Mouse (Mus musculus) neural tube, embryonic 10.5 days (tissue): Measurements from ENCODE around the gene Npy4r.
A peak's percentile ranks its signal among the peaks of the same experiment; 100 is the strongest.

Experiments
- DNase-seq: peaks from one replicate; pipeline ENCODE4 v3.0.0-alpha.2; 2017; ENCODE audit warnings: low spot score; ENCODE audit errors: extremely low spot score

Npy4r gene

DNA sequence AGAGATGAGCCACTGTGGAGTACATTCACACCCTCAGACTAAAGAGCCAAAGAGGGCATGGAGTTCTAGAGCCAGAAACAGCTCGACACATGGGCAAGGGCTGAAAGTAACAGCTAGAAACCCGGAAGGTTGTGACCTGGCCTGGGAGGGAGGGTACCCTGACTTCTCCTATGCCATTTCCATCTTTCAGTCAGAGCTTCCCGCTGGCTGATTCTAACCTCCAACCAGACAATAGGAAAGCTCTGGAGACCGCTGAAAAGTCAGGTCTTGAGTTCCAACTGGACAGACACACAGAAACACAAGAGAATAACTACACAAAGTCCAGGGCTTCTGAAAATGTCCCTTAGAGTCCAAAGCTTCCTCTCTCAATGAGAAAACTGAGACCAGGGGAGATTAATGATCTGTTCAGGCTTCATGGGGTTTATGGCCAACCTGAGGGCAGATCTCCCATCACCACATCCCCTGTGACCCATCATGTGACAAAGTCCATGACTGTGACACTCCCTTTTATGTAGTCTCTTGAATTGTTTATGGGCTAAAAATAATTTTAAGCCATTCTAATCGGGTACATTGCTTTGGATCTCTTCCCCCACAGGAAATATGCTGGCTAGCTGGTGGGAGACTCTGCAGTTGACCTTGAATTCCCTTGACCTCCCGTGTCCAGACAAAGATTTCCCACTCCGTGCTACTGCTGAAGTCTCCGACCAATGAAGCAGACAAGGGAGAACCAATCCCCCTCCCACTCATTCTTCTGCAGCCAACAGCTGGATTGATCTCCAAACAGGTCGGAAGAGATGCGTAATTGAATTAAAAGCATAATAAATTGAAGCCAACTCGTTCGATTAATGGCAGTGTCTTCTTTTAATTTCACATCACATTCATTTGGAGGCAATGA, 32.0 kb downstream of the Npy4r start:
- no peak for DNase-seq

DNA sequence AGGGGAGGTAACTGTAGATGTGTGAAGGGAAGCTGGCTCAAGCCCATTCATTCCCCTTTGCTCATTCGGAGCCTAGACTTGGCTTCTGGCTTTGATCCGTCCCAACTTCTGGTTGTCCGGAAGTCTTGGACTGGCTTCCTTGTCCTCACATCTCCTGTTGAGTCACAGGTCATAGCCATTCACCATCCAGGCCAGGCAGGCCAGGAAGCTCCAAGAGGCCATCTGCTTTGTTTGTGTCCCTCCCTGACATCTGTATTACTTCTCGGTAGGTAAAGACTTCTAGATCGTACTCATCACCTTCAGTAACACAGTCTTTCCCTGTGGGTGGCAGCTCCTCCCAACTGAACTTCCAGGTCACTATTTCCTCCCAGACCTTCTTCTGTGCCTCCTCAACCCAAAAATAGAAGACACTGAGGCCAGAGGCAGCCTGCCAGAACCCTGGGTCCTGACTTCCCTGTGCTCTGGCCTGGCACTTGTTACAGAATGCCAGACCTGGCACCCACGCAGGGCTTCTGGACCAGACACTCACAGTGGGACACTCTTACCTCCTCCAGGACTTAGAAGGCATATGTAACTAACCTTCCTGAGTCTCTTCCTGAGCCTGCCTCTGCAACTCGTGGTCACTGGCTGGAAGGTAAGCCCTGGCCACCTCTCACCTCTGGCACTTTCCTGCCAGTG, 33.1 kb downstream of the Npy4r start:
- no peak for DNase-seq

DNA sequence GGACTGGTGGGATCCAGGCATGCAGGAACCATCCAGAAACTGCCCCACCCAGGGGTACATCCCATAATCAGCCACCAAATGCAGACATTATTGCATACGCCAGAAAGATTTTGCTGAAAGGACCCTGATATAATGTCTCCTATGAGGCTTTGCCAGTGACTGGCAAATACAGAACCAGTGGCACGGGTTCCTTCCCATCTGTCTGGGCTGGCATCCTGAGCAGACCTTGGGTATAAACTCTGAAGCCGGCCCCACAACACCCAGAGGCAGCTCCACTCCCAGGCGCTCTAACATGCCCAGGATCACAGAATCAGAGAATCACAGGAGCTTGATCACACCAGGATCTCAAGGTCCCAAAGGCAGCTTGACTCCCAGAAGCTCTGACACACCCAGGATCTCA, 38.0 kb downstream of the Npy4r start:
- no peak for DNase-seq

DNA sequence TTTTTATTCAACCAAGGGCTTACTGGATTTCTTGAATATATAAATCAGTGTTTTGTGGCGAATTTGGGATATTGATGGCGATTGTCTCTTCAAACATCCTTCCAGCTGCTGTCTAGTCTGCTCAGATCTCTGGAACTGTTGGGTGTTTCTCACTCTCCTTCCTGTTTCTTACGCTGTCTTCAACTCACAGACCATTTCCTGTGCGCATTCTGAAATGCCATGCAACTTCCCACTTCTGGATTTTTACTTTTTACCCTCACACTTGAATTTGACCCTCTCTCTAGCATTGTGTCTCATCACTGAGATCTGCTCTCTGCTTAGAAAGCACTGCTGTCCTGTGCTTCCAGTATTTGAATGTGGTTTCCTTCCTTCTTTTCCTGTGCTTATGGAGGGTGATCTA, 44.7 kb downstream of the Npy4r start:
- no peak for DNase-seq

DNA sequence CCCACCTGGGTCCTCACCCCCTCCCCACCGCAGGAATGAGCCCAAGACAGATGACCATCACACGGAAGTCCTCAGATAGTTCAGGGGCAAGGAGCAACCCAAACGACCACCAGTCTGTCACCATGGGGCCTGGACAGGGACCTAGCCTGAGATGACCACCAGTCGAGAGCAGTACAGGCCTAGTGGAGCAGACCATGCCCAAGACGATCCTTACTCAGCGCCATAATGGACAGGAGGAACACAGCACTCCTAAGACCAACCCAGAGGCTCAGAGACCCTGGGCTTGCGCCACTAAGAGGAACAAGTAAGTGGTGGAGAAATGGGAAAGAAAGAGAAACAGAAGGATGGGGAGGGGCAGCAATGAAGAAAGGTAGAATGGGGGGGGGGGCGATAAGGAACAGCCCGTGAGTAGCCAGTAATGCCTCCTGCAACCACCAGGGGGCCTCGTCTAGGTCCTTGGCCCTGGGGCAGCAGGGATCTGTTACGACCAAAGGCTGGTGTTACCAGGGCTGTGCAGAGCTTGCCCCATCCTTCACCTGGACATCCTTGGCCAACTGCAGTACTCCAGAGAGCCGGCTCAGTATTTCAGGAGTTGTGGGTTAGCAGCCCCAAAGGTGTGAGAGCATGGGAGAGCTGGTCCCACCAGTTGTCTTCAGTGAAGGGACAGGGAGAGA, 45.8 kb downstream of the Npy4r start:
- DNase-seq, result peak; percentile 28

DNA sequence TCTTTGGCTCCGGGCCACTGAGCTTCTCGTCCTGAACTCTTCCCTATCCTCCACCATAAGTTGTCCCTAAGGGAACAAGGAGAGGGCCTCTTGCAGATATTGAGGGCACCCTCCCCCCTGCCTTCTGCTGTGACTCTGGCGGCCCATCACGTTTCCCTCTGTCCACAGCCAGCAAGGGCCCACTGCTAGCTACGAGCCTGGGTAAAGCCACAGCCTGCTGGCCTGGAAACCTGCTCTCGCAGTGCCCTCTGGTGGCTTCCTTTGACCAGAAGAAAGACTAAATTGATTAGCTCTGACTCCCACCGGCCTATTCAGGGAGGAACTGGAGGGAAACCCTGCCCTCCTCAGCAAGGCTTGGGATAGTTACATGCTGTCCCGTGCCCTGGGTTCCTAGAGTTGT, 47.4 kb downstream of the Npy4r start:
- DNase-seq, result peak; percentile 58

DNA sequence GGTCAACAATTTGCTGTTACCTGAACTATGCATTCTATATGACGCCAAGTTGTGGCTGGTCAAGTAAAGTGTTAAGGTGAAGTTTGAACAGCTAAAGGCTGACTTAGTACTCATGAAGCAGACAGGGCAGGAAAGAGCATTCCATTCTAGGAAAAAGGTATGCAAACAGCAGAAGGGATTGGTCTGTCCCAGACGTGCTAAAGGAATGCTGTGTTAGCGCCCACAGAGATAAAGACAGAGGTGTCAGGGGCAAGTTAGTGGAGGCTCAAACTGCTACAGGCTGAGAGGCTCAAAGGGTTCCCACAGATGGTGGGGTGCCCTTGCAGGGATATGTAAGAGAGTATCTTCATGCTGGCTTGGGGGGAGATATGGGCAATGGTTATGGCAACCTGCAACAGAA, 48.4 kb downstream of the Npy4r start:
- DNase-seq, result no peak

DNA sequence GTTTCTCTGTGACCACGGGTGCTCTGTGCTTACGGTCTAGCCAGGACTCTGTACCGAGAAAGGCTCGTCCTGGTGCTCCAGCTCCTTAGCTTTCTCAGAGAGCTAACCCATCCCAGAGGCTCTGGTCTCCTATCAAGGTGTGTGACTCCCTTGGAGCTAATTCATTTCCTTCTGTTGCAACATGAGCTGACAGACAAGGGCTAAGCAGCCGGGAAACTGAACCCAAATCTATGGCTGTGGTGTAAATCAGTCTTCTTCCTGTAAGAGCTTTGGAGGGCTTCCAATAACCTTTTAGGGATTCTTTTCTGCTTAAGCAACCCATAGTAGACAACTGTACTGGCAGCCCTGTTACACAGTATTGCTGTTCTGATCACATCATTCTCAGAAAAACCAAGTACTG, 49.7 kb downstream of the Npy4r start, which contains the start of gene A630023A22Rik:
A630023A22Rik (minus strand) TSS at position 154 of the 400 bp plus-strand sequence.
- no peak for DNase-seq

DNA sequence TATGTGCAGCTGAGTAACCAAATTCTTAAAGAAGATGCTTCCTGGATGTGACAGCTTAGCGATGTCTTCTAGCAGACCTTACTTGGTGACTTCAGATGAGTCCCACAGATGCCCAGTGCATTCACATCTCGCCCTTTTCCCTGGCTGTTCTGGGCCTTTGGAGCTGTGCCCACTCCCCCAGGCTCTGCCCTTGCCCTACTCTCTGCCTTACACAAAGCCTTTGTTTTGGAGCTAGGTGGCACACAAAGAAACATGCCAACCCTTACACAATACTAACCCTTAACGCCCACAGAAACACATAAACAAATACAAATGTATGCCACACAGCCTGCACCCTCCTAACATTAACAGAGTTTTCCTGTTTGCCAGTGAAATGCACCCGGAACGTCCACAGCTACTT, 56.1 kb downstream of the Npy4r start:
- DNase-seq, result no peak
